Mouse (Mus musculus): ENCODE measurements around the gene Gdpd5. TPM values are rescaled to one million over a fixed set of nuclear protein-coding genes. Genes with fewer than 3 reads are reported as not detected.

Gdpd5 gene
- polyA plus RNA-seq, 1 experiment from 2014 or later: 43.8 TPM

Other genes starting within 250 kb of the Gdpd5 start
- gene Uvrag, start 240.3 kb upstream of the Gdpd5 start, polyA plus RNA-seq (2016; fragmentation: Nextera tagmentation; extraction: Ambion mirVana): 10.9 and 12.8 TPM in 2 replicates
- gene Dgat2, start 198.7 kb upstream of the Gdpd5 start, polyA plus RNA-seq (2016; fragmentation: Nextera tagmentation; extraction: Ambion mirVana): 13.1 and 15.0 TPM in 2 replicates
- gene Mogat2, start 142.8 kb upstream of the Gdpd5 start, polyA plus RNA-seq (2016; fragmentation: Nextera tagmentation; extraction: Ambion mirVana): 21.2 and 31.5 TPM in 2 replicates
- 32.9 and 65.5 TPM in 2 replicates for gene Map6, start 114.0 kb upstream of the Gdpd5 start, polyA plus RNA-seq (2016; fragmentation: Nextera tagmentation; extraction: Ambion mirVana)
- 861 and 996 TPM in 2 replicates for gene Serpinh1, start 28.2 kb upstream of the Gdpd5 start, polyA plus RNA-seq (2016; fragmentation: Nextera tagmentation; extraction: Ambion mirVana)
- 5.9 and 24.4 TPM in 2 replicates for gene Klhl35, start 84.6 kb downstream of the Gdpd5 start, polyA plus RNA-seq (2016; fragmentation: Nextera tagmentation; extraction: Ambion mirVana)
- gene Rps3, start 102.3 kb downstream of the Gdpd5 start, polyA plus RNA-seq (2016; fragmentation: Nextera tagmentation; extraction: Ambion mirVana): 680 and 779 TPM in 2 replicates
- 14.6 and 15.0 TPM in 2 replicates for gene Arrb1, start 154.1 kb downstream of the Gdpd5 start, polyA plus RNA-seq (2016; fragmentation: Nextera tagmentation; extraction: Ambion mirVana)
- gene Tpbgl, start 245.7 kb downstream of the Gdpd5 start, polyA plus RNA-seq (2016; fragmentation: Nextera tagmentation; extraction: Ambion mirVana): 0.59 and 0.81 TPM in 2 replicates